Mouse (Mus musculus) heart, postnatal 0 days (tissue): Measurements from ENCODE around the gene Kcnma1. TPM values are rescaled to one million over a fixed set of nuclear protein-coding genes. Genes with fewer than 3 reads are reported as not detected.

Source experiments
- ATAC-seq: fragments of 200-750 bp; cut with Nextera tagmentation; 2 replicates; pipeline ENCODE4 v1.8.0; 2017; ENCODE audit warnings: low read depth, moderate number of reproducible peaks, moderate library complexity; ENCODE audit not compliant: insufficient read depth
- DNase-seq: peaks from one replicate; pipeline ENCODE4 v3.0.0-alpha.2; 2016; ENCODE audit warnings: low spot score
- H3K27ac ChIP-seq: fragments of 300-500 bp; sonication (generic); 2 replicates; pipeline ENCODE4 v1.5.1; 2014; ENCODE audit warnings: low read depth, mild to moderate bottlenecking
- H3K27me3 ChIP-seq: fragments of 300-500 bp; sonication (generic); 2 replicates; pipeline ENCODE4 v1.6.1; 2014; ENCODE audit warnings: low read length, mixed read lengths; ENCODE audit not compliant: control insufficient read depth, insufficient read depth
- H3K36me3 ChIP-seq: fragments of 300-500 bp; sonication (generic); replicated peaks from 2 replicates; pipeline ENCODE4 v1.6.1; 2014; ENCODE audit warnings: low read length, mixed read lengths; ENCODE audit not compliant: control insufficient read depth, insufficient read depth
- H3K4me1 ChIP-seq: fragments of 300-500 bp; sonication (generic); 2 replicates; pipeline ENCODE4 v1.6.1; 2014; ENCODE audit warnings: antibody characterized with exemption; ENCODE audit not compliant: control insufficient read depth, insufficient read depth
- H3K4me2 ChIP-seq: fragments of 300-500 bp; sonication (generic); 2 replicates; pipeline ENCODE4 v1.6.1; 2014; ENCODE audit warnings: low read depth, mild to moderate bottlenecking, low read length, moderate library complexity
- H3K4me3 ChIP-seq: fragments of 300-500 bp; sonication (generic); 2 replicates; pipeline ENCODE4 v1.5.1; 2014; ENCODE audit warnings: low read depth, low read length
- H3K9ac ChIP-seq: fragments of 300-500 bp; sonication (generic); replicated peaks from 2 replicates; pipeline ENCODE4 v1.6.1; 2014; ENCODE audit warnings: low read depth, low read length, mixed read lengths
- H3K9me3 ChIP-seq: fragments of 300-500 bp; sonication (generic); replicated peaks from 2 replicates; pipeline ENCODE4 v1.6.1; 2016; ENCODE audit warnings: low read length; ENCODE audit not compliant: control insufficient read depth
- CTCF ChIP-seq: IDR thresholded peaks from 2 replicates; pipeline ENCODE4 v1.5.1; 2016; ENCODE audit warnings: antibody characterized with exemption, control low read depth, low read depth
- EP300 ChIP-seq: IDR thresholded peaks from 2 replicates; pipeline ENCODE4 v1.6.1; 2016; ENCODE audit warnings: antibody characterized with exemption, low read depth
- WGBS: fragments of 180-500 bp; shearing (Covaris S2); extraction: QIAGEN DNeasy Blood & Tissue Kit; methylation state at CpG from one replicate; pipeline ENCODE4 v1.1.7; 2014; 5-methylcytosine and 5-hydroxymethylcytosine counted together
- polyA plus RNA-seq: library from polyadenylated mRNA; unstranded; fragments of >200 nt; fragmentation: Nextera tagmentation; extraction: Ambion mirVana; gene quantifications from 2 replicates; pipeline ENCODE4 v1.2.1, GENCODE M21; 2015
- total RNA-seq: library from RNA; depleted of rRNA; stranded (reverse); fragments of >200 nt; gene quantifications from 2 replicates; pipeline ENCODE4 v1.2.3, GENCODE M21; 2014; ENCODE audit warnings: low replicate concordance

Kcnma1 gene
- total and polyA plus RNA-seq, 2 experiments from 2014 or later, result 0.10 to 1.3 TPM

- TF ChIP-seq CTCF (no peak), EP300 (peak; percentile 77; the same call in 1 of the 2 replicates)
- peak; percentile 88 for DNase-seq
Measured at GRCm38 (mm10) chr14:23682758-23683157, 331.5 kb downstream of the Kcnma1 start.

GRCm38 (mm10) chr14:23679378-23679777, 334.9 kb downstream of the Kcnma1 start:
- peaks cover 87% of the 10 kb centered on the region for H3K27me3 ChIP-seq
- DNase-seq, result no peak
- 58% methylated on average over 2 of the region's 2 CpGs for WGBS

More at GRCm38 (mm10) chr14:23682758-23683157, 331.5 kb downstream of the Kcnma1 start:
- Histone ChIP-seq H3K27me3 (peaks cover 87% of the 10 kb centered on the region), H3K4me2 (no peak overlapping the region), H3K36me3 (no peaks in the 10 kb centered on the region), H3K9ac (no peak overlapping the region), H3K27ac (no peak overlapping the region), H3K4me1 (peaks cover 7% of the 10 kb centered on the region; the same call in 1 of the 2 replicates), H3K9me3 (no peaks in the 10 kb centered on the region), H3K4me3 (no peak overlapping the region)
- peak; percentile 93 for ATAC-seq
- WGBS, result 16% methylated on average over 4 of the region's 4 CpGs

GRCm38 (mm10) chr14:23666420-23666819, 347.9 kb downstream of the Kcnma1 start:
- no peak for TF ChIP-seq EP300
- no peak for TF ChIP-seq CTCF
- no peak overlapping the region for H3K4me2 ChIP-seq
- ATAC-seq (no peak), DNase-seq (no peak)
- peaks cover 73% of the 10 kb centered on the region for H3K27me3 ChIP-seq
- H3K9me3 ChIP-seq, result peaks cover 4% of the 10 kb centered on the region; the same call in 1 of the 2 replicates
- no peaks in the 10 kb centered on the region for H3K36me3 ChIP-seq
- no peak overlapping the region for H3K4me3 ChIP-seq
- WGBS, result 77% methylated on average over 3 of the region's 3 CpGs
- H3K27ac ChIP-seq, result no peak overlapping the region
- no peak overlapping the region for H3K9ac ChIP-seq
- no peaks in the 10 kb centered on the region for H3K4me1 ChIP-seq

More at GRCm38 (mm10) chr14:23679378-23679777, 334.9 kb downstream of the Kcnma1 start:
- H3K27ac ChIP-seq, result no peak overlapping the region
- H3K9me3 ChIP-seq, result no peaks in the 10 kb centered on the region
- H3K4me3 ChIP-seq, result no peak overlapping the region
- no peak overlapping the region for H3K4me2 ChIP-seq
- TF ChIP-seq CTCF (peak; percentile 16; the same call in 1 of the 2 replicates), EP300 (no peak)
- no peak overlapping the region for H3K9ac ChIP-seq
- H3K4me1 ChIP-seq, result peaks cover 7% of the 10 kb centered on the region; the same call in 1 of the 2 replicates
- H3K36me3 ChIP-seq, result no peaks in the 10 kb centered on the region
- ATAC-seq, result no peak

GRCm38 (mm10) chr14:23651682-23652081, 362.6 kb downstream of the Kcnma1 start:
- no peak for TF ChIP-seq EP300
- TF ChIP-seq CTCF, result no peak
- Histone ChIP-seq H3K9me3 (no peaks in the 10 kb centered on the region), H3K27me3 (peaks cover 69% of the 10 kb centered on the region), H3K4me2 (no peak overlapping the region), H3K36me3 (no peaks in the 10 kb centered on the region), H3K27ac (no peak overlapping the region), H3K9ac (no peak overlapping the region), H3K4me3 (no peak overlapping the region), H3K4me1 (no peaks in the 10 kb centered on the region)
- no peak for ATAC-seq
- no peak for DNase-seq
- WGBS, result 59% methylated on average over 4 of the region's 4 CpGs

- no peak for DNase-seq
- Histone ChIP-seq H3K9me3 (no peaks in the 10 kb centered on the region), H3K36me3 (no peaks in the 10 kb centered on the region), H3K4me3 (no peak overlapping the region), H3K27me3 (peaks cover 71% of the 10 kb centered on the region), H3K4me2 (no peak overlapping the region), H3K4me1 (no peaks in the 10 kb centered on the region), H3K27ac (no peak overlapping the region), H3K9ac (no peak overlapping the region)
- WGBS, result 82% methylated on average over 3 of the region's 3 CpGs
- TF ChIP-seq CTCF (no peak), EP300 (no peak)
- ATAC-seq, result no peak
Measured at GRCm38 (mm10) chr14:23650126-23650525, 364.2 kb downstream of the Kcnma1 start.

GRCm38 (mm10) chr14:23645361-23646063, 368.8 kb downstream of the Kcnma1 start:
- ATAC-seq (no peak), DNase-seq (no peak)
- Histone ChIP-seq H3K4me2 (no peak overlapping the region), H3K9me3 (no peaks in the 10 kb centered on the region), H3K27me3 (peaks cover 71% of the 10 kb centered on the region), H3K36me3 (no peaks in the 10 kb centered on the region), H3K9ac (no peak overlapping the region), H3K27ac (no peak overlapping the region), H3K4me1 (no peaks in the 10 kb centered on the region), H3K4me3 (no peak overlapping the region)
- 69% methylated on average over 9 of the region's 9 CpGs for WGBS
- no peak for TF ChIP-seq CTCF
- TF ChIP-seq EP300, result no peak
